Mouse (Mus musculus) embryonic facial prominence, embryonic 14.5 days (tissue): ENCODE data around the gene Shisa9. TPM values are rescaled to one million over a fixed set of nuclear protein-coding genes. Genes with fewer than 3 reads are reported as not detected.

Experiments
- ATAC-seq: fragments of 200-750 bp; cut with Nextera tagmentation; 2 replicates; pipeline ENCODE4 v1.8.0; 2017; ENCODE audit warnings: low read depth, moderate number of reproducible peaks, moderate TSS enrichment
- DNase-seq: peaks from one replicate; pipeline ENCODE4 v3.0.0-alpha.2; 2015; ENCODE audit warnings: low spot score
- H3K27ac ChIP-seq: fragments of 300-500 bp; sonication (generic); replicated peaks from 2 replicates; pipeline ENCODE4 v1.5.1; 2014; ENCODE audit warnings: low read depth, mild to moderate bottlenecking, low read length, moderate library complexity
- H3K27me3 ChIP-seq: fragments of 300-500 bp; sonication (generic); replicated peaks from 2 replicates; pipeline ENCODE4 v1.6.1; 2014; ENCODE audit warnings: low read length; ENCODE audit not compliant: control insufficient read depth, insufficient read depth
- H3K36me3 ChIP-seq: fragments of 300-500 bp; sonication (generic); 2 replicates; pipeline ENCODE4 v1.6.1; 2014; ENCODE audit warnings: low read length, mixed read lengths; ENCODE audit not compliant: control insufficient read depth, insufficient read depth
- H3K4me1 ChIP-seq: fragments of 300-500 bp; sonication (generic); 2 replicates; pipeline ENCODE4 v1.6.1; 2014; ENCODE audit warnings: antibody characterized with exemption, low read length; ENCODE audit not compliant: control insufficient read depth, insufficient read depth
- H3K4me2 ChIP-seq: fragments of 300-500 bp; sonication (generic); 2 replicates; pipeline ENCODE4 v1.6.1; 2014; ENCODE audit warnings: low read depth, mild to moderate bottlenecking, low read length, moderate library complexity, mixed read lengths
- H3K4me3 ChIP-seq: fragments of 300-500 bp; sonication (generic); 2 replicates; pipeline ENCODE4 v1.5.1; 2014; ENCODE audit warnings: low read depth, mild to moderate bottlenecking, low read length
- H3K9ac ChIP-seq: fragments of 300-500 bp; sonication (generic); 2 replicates; pipeline ENCODE4 v1.6.1; 2014; ENCODE audit warnings: low read depth, mild to moderate bottlenecking, low read length, moderate library complexity, mixed read lengths
- H3K9me3 ChIP-seq: fragments of 300-500 bp; sonication (generic); 2 replicates; pipeline ENCODE4 v1.6.1; 2016; ENCODE audit warnings: low read length; ENCODE audit not compliant: control insufficient read depth
- WGBS: fragments of 180-500 bp; shearing (Covaris S2); extraction: QIAGEN DNeasy Blood & Tissue Kit; methylation state at CpG from one replicate; pipeline ENCODE4 v1.1.7; 2014; 5-methylcytosine and 5-hydroxymethylcytosine counted together
- polyA plus RNA-seq: library from polyadenylated mRNA; unstranded; fragments of >200 nt; fragmentation: Nextera tagmentation; extraction: Ambion mirVana; gene quantifications from 2 replicates; pipeline ENCODE4 v1.2.1, GENCODE M21; 2014

Shisa9 gene
- polyA plus RNA-seq, 1 experiment from 2014 or later: 3.4 TPM

GRCm38 (mm10) chr16:12189739-12190138, 205.8 kb downstream of the Shisa9 start:
- H3K4me1 ChIP-seq: no peaks in the 10 kb centered on the region
- ATAC-seq (no peak), DNase-seq (no peak)
- no peak overlapping the region for H3K9ac ChIP-seq
- H3K36me3 ChIP-seq: no peaks in the 10 kb centered on the region
- no peaks in the 10 kb centered on the region for H3K9me3 ChIP-seq
- H3K27ac ChIP-seq: no peak overlapping the region
- H3K4me3 ChIP-seq: no peak overlapping the region
- H3K27me3 ChIP-seq: no peaks in the 10 kb centered on the region
- H3K4me2 ChIP-seq: no peak overlapping the region
- WGBS: 73% methylated on average over 2 of the region's 2 CpGs

- Histone ChIP-seq H3K4me1 (no peaks in the 10 kb centered on the region), H3K9me3 (no peaks in the 10 kb centered on the region), H3K4me2 (no peak overlapping the region), H3K27me3 (no peaks in the 10 kb centered on the region), H3K9ac (no peak overlapping the region), H3K36me3 (no peaks in the 10 kb centered on the region), H3K4me3 (no peak overlapping the region), H3K27ac (no peak overlapping the region)
- WGBS: 86% methylated on average over 4 of the region's 4 CpGs
- ATAC-seq: no peak
- no peak for DNase-seq
Observed at GRCm38 (mm10) chr16:12196841-12197240, 212.9 kb downstream of the Shisa9 start.

- no peaks in the 10 kb centered on the region for H3K4me1 ChIP-seq
- no peak overlapping the region for H3K9ac ChIP-seq
- DNase-seq: no peak
- ATAC-seq: no peak
- no peaks in the 10 kb centered on the region for H3K36me3 ChIP-seq
- no peak overlapping the region for H3K27ac ChIP-seq
- H3K4me3 ChIP-seq: no peak overlapping the region
- H3K9me3 ChIP-seq: no peaks in the 10 kb centered on the region
- H3K27me3 ChIP-seq: no peaks in the 10 kb centered on the region
- no peak overlapping the region for H3K4me2 ChIP-seq
- 51% methylated on average over 5 of the region's 5 CpGs for WGBS
Observed at GRCm38 (mm10) chr16:12197611-12198010, 213.7 kb downstream of the Shisa9 start.

GRCm38 (mm10) chr16:12201216-12201615, 217.3 kb downstream of the Shisa9 start:
- DNase-seq: peak; percentile 31
- no peak for ATAC-seq

GRCm38 (mm10) chr16:12202151-12202550, 218.2 kb downstream of the Shisa9 start:
- H3K36me3 ChIP-seq: no peaks in the 10 kb centered on the region
- H3K27ac ChIP-seq: no peak overlapping the region
- DNase-seq (no peak), ATAC-seq (no peak)
- no peaks in the 10 kb centered on the region for H3K4me1 ChIP-seq
- H3K4me2 ChIP-seq: no peak overlapping the region
- no peaks in the 10 kb centered on the region for H3K9me3 ChIP-seq
- H3K27me3 ChIP-seq: no peaks in the 10 kb centered on the region
- H3K4me3 ChIP-seq: no peak overlapping the region
- 62% methylated on average over 3 of the region's 3 CpGs for whole genome bisulfite sequencing
- H3K9ac ChIP-seq: no peak overlapping the region

More at GRCm38 (mm10) chr16:12201216-12201615, 217.3 kb downstream of the Shisa9 start:
- Histone ChIP-seq H3K4me2 (no peak overlapping the region), H3K4me1 (no peaks in the 10 kb centered on the region), H3K4me3 (no peak overlapping the region), H3K9me3 (no peaks in the 10 kb centered on the region), H3K9ac (no peak overlapping the region), H3K27ac (no peak overlapping the region), H3K27me3 (no peaks in the 10 kb centered on the region), H3K36me3 (no peaks in the 10 kb centered on the region)
- 13% methylated on average over 3 of the region's 3 CpGs for WGBS

GRCm38 (mm10) chr16:12203055-12203454, 219.1 kb downstream of the Shisa9 start:
- ATAC-seq: no peak
- Histone ChIP-seq H3K9ac (no peak overlapping the region), H3K4me1 (no peaks in the 10 kb centered on the region), H3K9me3 (no peaks in the 10 kb centered on the region), H3K27ac (no peak overlapping the region), H3K36me3 (no peaks in the 10 kb centered on the region), H3K27me3 (no peaks in the 10 kb centered on the region), H3K4me2 (no peak overlapping the region), H3K4me3 (no peak overlapping the region)
- 81% methylated on average over 2 of the region's 2 CpGs for WGBS
- no peak for DNase-seq

GRCm38 (mm10) chr16:12204423-12204822, 220.5 kb downstream of the Shisa9 start:
- Histone ChIP-seq H3K27me3 (no peaks in the 10 kb centered on the region), H3K4me3 (no peak overlapping the region), H3K9ac (no peak overlapping the region), H3K4me2 (no peak overlapping the region), H3K9me3 (no peaks in the 10 kb centered on the region), H3K36me3 (no peaks in the 10 kb centered on the region), H3K4me1 (no peaks in the 10 kb centered on the region), H3K27ac (no peak overlapping the region)
- DNase-seq (no peak), ATAC-seq (no peak)
- WGBS: 87% methylated on average over 2 of the region's 2 CpGs

GRCm38 (mm10) chr16:12206421-12206950, 222.6 kb downstream of the Shisa9 start:
- Histone ChIP-seq H3K4me3 (no peak overlapping the region), H3K27ac (no peak overlapping the region), H3K4me2 (no peak overlapping the region), H3K9ac (no peak overlapping the region), H3K9me3 (no peaks in the 10 kb centered on the region), H3K27me3 (no peaks in the 10 kb centered on the region), H3K36me3 (no peaks in the 10 kb centered on the region), H3K4me1 (no peaks in the 10 kb centered on the region)
- ATAC-seq: no peak
- 65% methylated on average over 1 of the region's 1 CpGs for WGBS
- DNase-seq: no peak

- no peak overlapping the region for H3K4me2 ChIP-seq
- no peak overlapping the region for H3K9ac ChIP-seq
- no peaks in the 10 kb centered on the region for H3K36me3 ChIP-seq
- H3K27me3 ChIP-seq: no peaks in the 10 kb centered on the region
- H3K4me3 ChIP-seq: no peak overlapping the region
- ATAC-seq (no peak), DNase-seq (no peak)
- no peaks in the 10 kb centered on the region for H3K9me3 ChIP-seq
- H3K4me1 ChIP-seq: no peaks in the 10 kb centered on the region
- WGBS: 81% methylated on average over 2 of the region's 2 CpGs
- H3K27ac ChIP-seq: no peak overlapping the region
Observed at GRCm38 (mm10) chr16:12206951-12207350, 223.0 kb downstream of the Shisa9 start.
